Mouse (Mus musculus): ENCODE measurements around the gene Bckdhb.

GRCm38 (mm10) chr9:84130338-84130737, 205.4 kb downstream of the Bckdhb start:
- TF ChIP-seq CTCF (IDR thresholded peaks at IDR 0.05) (no peak), POLR2A (IDR thresholded peaks at IDR 0.05; ENCODE audit: insufficient read depth, low read depth, low read length) (no peak)

Data from heart, adult 2 months (tissue).